Mouse (Mus musculus) thymus, adult 2 months (tissue): ENCODE measurements around the gene Ift43.

Source experiments
- CTCF ChIP-seq: fragments of 200-500 bp; IDR thresholded peaks from 2 replicates; pipeline ENCODE4 v1.5.1; 2012; ENCODE audit warnings: mild to moderate bottlenecking, control low read depth, low read length, moderate library complexity, borderline replicate concordance; ENCODE audit not compliant: control insufficient read depth, poor library complexity, insufficient read depth; ENCODE audit errors: extremely low read depth
- POLR2A ChIP-seq: fragments of 200-500 bp; IDR thresholded peaks from 2 replicates; pipeline ENCODE4 v1.6.1; 2012; ENCODE audit warnings: mild to moderate bottlenecking, low read length, control low read depth, moderate library complexity; ENCODE audit not compliant: control insufficient read depth, poor library complexity, insufficient read depth; ENCODE audit errors: extremely low read depth

DNA sequence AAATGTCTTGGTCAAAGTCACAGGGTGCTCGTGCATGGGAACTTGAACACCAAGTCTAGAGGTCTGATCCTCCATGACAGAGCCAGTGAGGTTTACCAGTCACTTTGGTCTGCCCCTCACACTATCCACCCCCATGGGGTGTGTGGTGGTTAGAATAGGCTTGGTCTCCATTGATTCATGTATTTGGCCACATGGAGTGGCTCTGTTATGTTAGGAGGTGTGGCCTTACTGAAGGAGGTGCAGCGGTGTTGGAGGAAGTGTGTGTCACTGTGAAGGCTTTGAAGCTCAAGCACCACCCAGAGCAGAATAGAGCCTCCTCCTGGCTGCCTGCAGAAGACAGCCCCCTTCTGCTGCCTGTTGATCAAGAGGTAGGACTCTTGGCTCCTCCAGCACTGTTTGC is 99.5 kb downstream of the Ift43 start:
- TF ChIP-seq CTCF (no peak), POLR2A (no peak)
